Mouse (Mus musculus) cerebellum, postnatal 4 days (tissue): ENCODE measurements around the gene Papss1.

Source experiments
- DNase-seq, 2 experiments: peaks; one replicate each; pipeline ENCODE4 v3.0.0; 2022; ENCODE audit warnings: low spot score in 2 of 2, mixed read lengths in 1 of 2

Papss1 gene

DNA sequence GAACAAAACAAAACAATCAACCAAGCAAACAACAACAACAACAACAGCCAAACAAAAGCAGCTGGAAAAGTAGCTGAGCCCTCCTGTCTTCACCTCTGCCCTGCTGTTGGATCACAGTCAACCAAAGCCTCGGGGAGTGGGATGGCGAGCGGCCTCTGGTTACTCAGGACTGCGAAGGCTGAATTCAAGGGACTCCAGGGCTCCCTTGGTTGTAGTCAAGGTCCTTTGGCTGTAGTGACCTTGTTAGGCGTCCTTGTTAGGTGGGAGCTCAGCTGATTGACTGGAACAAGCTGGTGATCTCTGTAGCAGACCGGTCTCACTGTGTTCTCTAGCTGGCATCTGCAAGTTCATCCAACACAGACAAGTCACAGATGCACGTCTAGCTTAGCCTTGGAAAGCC, 16.5 kb downstream of the Papss1 start:
- no peak for DNase-seq

- no peak for DNase-seq
Observed at GRCm38 (mm10) chr3:131586818-131587217, 22.2 kb downstream of the Papss1 start.

DNA sequence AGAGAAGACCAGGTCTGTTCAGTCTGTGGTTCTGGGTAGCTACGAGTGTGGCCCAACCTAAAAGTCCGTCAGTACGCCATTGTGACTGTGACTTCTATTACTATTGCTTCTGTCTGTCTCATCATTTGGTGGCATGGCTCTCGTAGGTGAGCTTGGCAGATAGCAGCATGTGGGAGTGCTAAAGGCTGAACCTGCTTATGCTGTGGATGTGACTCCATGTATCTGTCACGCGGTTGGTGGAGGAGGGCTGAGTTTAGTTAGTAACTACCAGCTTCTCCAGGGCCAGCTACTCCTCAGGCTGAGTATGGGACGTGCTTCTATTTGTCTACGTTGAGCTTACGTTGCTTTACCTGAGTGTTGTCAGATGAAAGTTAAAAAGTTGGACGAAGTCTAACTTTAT, 23.4 kb downstream of the Papss1 start:
- no peak for DNase-seq

DNA sequence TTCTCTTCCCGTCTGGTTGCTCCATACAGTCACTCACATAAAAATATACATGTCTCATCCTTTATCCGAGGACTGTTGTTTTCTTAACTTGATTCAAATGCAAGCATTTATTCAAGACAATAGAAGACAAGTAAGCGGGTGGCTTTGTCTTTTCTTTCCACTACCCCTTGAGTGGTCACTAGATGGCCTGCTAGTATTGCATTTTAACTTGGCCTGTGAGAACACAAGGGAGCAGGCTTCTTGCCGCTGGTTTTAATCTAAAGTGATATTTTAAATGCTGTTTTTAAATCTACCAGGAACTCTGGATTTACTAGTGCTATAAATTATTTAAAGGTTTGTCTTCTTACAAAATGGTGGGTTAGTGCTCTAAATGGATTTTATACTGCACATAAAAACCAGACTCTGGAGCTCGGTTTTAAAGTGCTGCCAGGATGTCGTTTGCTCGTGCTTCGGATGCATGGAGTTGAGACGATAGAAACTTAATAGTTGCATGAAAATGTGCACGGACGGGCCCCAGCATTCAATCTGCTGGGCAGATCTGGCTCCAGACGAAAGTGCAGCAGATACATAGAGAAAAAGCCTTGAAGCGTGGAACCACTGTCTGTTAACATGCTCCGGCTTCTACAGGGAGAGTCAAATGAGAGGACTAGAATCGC, 28.7 kb downstream of the Papss1 start:
- DNase-seq = no peak

GRCm38 (mm10) chr3:131594361-131594760, 29.8 kb downstream of the Papss1 start:
- no peak for DNase-seq

DNA sequence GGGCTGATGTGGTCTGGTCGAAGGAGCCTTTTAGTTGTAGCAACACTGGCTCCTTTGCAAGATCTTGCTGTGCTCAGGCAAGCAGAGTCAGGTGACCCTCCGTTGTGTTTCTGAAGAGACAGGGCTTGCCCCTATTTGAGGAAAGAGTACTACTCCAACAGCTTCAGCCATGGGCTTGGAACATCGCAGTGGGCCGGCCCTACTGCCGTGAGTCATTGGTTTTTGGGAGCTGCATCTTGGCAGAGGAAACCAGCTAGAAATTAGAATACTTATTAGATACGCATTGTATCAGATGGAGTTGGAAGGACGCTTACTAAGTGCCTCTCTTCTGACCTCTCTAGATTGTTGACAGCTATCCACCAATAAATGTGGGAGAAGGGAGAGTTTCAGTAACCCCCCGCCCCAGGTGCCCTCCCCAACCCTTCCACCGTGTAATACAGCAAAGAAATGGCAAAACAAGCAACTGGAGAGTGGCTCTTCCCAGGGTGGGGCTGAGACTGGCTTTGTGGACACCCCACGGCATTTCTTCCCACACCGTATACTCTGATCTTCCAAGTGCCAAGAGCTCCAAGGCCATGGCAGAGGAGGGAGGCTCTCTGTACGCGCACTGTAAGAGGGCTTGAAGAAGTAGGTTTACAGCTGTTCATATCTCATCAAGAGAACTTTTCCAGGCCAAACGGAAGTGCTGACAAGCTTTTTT, 31.1 kb downstream of the Papss1 start:
- no peak for DNase-seq

- DNase-seq = no peak
Observed at GRCm38 (mm10) chr3:131600726-131601125, 36.2 kb downstream of the Papss1 start.

DNA sequence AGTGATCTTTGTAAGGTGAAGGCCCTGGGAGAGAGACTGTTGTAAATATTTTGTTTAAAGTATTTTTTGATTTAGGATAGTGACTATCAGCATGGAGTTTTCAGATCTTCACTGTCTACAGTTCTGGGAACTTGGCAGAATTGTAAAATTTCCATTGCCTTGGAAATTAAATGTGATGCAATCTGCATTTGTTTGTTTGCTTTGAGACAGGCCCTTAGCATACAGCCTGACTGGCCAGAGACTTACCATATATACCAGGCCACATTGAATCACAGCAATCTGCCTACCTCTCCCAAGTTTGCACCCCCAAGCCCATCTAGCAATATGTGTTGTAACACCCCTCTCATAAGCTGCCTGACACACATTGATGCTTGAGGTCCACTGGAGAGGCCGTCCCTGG, 36.8 kb downstream of the Papss1 start:
- DNase-seq = no peak

GRCm38 (mm10) chr3:131602995-131603414, 38.4 kb downstream of the Papss1 start:
- DNase-seq = no peak

DNA sequence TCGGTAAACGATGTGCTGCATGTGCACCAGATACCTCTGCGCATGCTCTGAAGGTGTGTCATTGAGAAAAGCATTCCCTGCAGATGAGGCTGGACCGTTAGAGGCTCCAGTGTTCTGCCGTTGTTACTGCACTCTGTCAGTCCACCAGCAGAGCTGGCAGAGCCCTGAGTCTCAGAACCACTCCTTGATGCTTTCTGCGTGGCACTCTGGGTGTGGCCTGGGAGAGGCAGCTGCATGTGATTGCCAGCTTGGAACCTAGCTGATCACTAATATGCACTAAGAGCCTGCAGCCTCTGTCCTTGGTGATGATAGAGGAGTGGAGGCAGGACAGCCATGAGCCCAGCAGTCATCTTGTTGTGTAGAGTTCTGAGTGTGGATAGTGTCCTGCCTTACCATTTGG, 43.5 kb downstream of the Papss1 start:
- DNase-seq = no peak

- no peak for DNase-seq
Observed at GRCm38 (mm10) chr3:131609651-131610050, 45.1 kb downstream of the Papss1 start.

GRCm38 (mm10) chr3:131610595-131610994, 46.0 kb downstream of the Papss1 start:
- DNase-seq = no peak

GRCm38 (mm10) chr3:131612847-131613246, 48.3 kb downstream of the Papss1 start:
- no peak for DNase-seq

GRCm38 (mm10) chr3:131614056-131614455, 49.5 kb downstream of the Papss1 start:
- no peak for DNase-seq

- no peak for DNase-seq
Observed at GRCm38 (mm10) chr3:131618580-131619338, 54.2 kb downstream of the Papss1 start.

DNA sequence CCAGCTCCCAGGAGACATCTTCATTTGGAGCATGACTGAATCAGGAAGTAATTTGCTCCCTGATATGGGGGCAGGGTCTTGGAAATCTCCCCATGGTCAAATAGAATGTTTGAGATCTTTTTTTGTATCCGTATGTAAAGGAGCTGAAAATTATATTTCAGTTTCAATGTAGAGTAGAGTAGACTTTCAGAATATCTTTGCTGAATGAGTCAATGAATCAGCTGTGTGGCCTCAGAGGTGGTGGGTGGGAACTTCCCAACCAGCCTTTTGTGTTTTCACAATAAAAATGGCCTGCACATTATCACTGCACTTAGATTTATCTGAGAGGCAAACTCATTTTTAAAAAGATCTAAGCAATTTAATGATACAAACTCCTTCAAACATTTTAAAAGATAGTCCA, 58.6 kb downstream of the Papss1 start:
- no peak for DNase-seq

- DNase-seq = no peak
Observed at GRCm38 (mm10) chr3:131624063-131624462, 59.5 kb downstream of the Papss1 start.

- DNase-seq = no peak
Observed at GRCm38 (mm10) chr3:131627476-131627875, 62.9 kb downstream of the Papss1 start.

DNA sequence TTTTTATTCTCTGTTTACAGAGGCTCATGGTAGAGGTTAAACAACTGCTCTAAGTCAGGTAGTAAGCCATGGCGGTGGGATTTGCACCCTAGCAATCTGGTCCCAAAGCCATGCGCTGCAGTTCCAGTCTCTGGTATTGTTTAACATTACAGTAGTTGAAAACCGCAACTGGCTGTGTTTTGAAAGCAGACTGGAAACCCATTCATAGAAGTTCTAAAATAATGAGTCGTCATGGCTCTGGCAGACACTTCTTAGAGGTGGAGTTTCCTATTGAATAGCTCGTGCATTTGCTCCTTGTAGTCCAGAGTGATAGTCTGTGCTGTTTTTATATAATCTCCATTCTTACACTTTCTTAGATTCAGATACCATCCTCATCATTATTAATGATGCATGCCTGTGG, 63.7 kb downstream of the Papss1 start:
- DNase-seq = no peak

DNA sequence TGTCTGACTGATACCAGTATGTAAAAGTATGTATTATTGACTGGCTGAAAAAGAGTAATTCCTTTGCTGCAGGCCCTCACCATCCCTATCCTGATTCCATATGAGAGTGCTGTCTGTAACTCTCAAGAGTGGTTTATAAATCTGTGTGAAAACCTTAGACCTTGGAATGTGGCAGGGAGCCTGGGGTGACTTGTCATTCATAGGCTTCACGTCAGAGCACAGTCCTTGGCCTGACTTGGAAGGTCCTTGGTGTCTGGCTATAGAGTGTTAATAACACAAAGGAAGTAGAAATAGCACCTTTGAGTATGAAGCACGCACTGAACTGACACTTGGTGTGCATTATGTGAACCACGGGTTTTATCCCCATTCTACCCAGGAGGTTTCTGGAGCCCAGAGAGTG, 64.4 kb downstream of the Papss1 start:
- DNase-seq = no peak

GRCm38 (mm10) chr3:131630407-131631317, 66.1 kb downstream of the Papss1 start:
- no peak for DNase-seq
